Mouse (Mus musculus): Measurements from ENCODE around the gene Recql. TPM values are rescaled to one million over a fixed set of nuclear protein-coding genes. Genes with fewer than 3 reads are reported as not detected.

The Recql gene
- polyA plus RNA-seq, 1 experiment from 2014 or later: 21.9 TPM

DNA sequence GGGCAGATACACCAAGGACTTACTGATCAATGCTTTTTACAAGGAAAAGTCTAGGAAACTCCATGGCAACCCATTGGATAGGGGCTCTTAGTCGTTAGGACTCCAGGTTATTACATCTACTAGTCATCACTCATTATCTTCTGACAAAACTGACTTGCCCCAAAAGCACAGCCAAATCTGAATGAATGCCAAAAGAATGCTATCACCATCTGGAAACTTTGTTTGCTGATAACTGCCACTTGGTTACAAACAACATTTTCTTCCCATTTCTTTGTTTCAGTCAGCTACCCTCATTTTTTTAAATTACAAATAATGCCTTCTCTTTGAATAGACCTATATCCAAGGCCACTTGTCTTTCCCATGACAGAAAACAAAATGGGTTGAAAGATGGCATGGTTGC lies 57.7 kb downstream of the Recql start:
- Histone ChIP-seq H3K27me3 (ENCODE audit: control insufficient read depth, insufficient read depth, low read length) (no peaks in the 10 kb centered on the region), H3K27ac (ENCODE audit: low read depth, low read length) (no peak overlapping the region), H3K4me3 (ENCODE audit: low read depth, low read length) (no peak overlapping the region), H3K4me1 (ENCODE audit: control insufficient read depth, insufficient read depth, low read length) (no peaks in the 10 kb centered on the region), H3K9me3 (replicated peaks; ENCODE audit: control insufficient read depth, low read length) (no peaks in the 10 kb centered on the region), H3K4me2 (no peak overlapping the region), H3K36me3 (ENCODE audit: control insufficient read depth, insufficient read depth, low read length) (no peaks in the 10 kb centered on the region), H3K9ac (ENCODE audit: low read depth, low read length) (no peak overlapping the region)
- no peak for ATAC-seq (replicated peaks; ENCODE audit: insufficient number of reproducible peaks, low FRiP score, low TSS enrichment)
- 67% methylated on average over 1 of the region's 1 CpGs for WGBS (ENCODE audit: insufficient replicate concordance)

- Histone ChIP-seq H3K9me3 (replicated peaks; ENCODE audit: control insufficient read depth, low read length) (no peaks in the 10 kb centered on the region), H3K36me3 (ENCODE audit: control insufficient read depth, insufficient read depth, low read length) (no peaks in the 10 kb centered on the region), H3K9ac (ENCODE audit: low read depth, low read length) (no peak overlapping the region), H3K27ac (ENCODE audit: low read depth, low read length) (no peak overlapping the region), H3K27me3 (ENCODE audit: control insufficient read depth, insufficient read depth, low read length) (no peaks in the 10 kb centered on the region), H3K4me2 (no peak overlapping the region), H3K4me1 (ENCODE audit: control insufficient read depth, insufficient read depth, low read length) (no peaks in the 10 kb centered on the region), H3K4me3 (ENCODE audit: low read depth, low read length) (no peak overlapping the region)
- ATAC-seq (replicated peaks; ENCODE audit: insufficient number of reproducible peaks, low FRiP score, low TSS enrichment): no peak
- 74% methylated on average over 3 of the region's 3 CpGs for WGBS (ENCODE audit: insufficient replicate concordance)
Measured at GRCm38 (mm10) chr6:142326598-142326997, 60.3 kb downstream of the Recql start.

GRCm38 (mm10) chr6:142322881-142323280 lies 64.0 kb downstream of the Recql start, which contains the start of gene Slco1a5:
Slco1a5 (minus strand) TSS chr6:142322981.
- ATAC-seq (replicated peaks; ENCODE audit: insufficient number of reproducible peaks, low FRiP score, low TSS enrichment): no peak
- 30% methylated on average over 4 of the region's 4 CpGs for WGBS (ENCODE audit: insufficient replicate concordance)

GRCm38 (mm10) chr6:142317106-142317505 lies 69.8 kb downstream of the Recql start:
- H3K4me1 ChIP-seq (ENCODE audit: control insufficient read depth, insufficient read depth, low read length): no peaks in the 10 kb centered on the region

More at GRCm38 (mm10) chr6:142322881-142323280, 64.0 kb downstream of the Recql start, which contains the start of gene Slco1a5:
- Histone ChIP-seq H3K27me3 (ENCODE audit: control insufficient read depth, insufficient read depth, low read length) (no peaks in the 10 kb centered on the region), H3K36me3 (ENCODE audit: control insufficient read depth, insufficient read depth, low read length) (no peaks in the 10 kb centered on the region), H3K9ac (ENCODE audit: low read depth, low read length) (no peak within 1 kb of the TSS), H3K27ac (ENCODE audit: low read depth, low read length) (no peak within 1 kb of the TSS), H3K4me3 (ENCODE audit: low read depth, low read length) (no peak within 1 kb of the TSS), H3K4me2 (no peak within 1 kb of the TSS), H3K9me3 (replicated peaks; ENCODE audit: control insufficient read depth, low read length) (no peaks in the 10 kb centered on the region), H3K4me1 (ENCODE audit: control insufficient read depth, insufficient read depth, low read length) (no peaks in the 10 kb centered on the region)

DNA sequence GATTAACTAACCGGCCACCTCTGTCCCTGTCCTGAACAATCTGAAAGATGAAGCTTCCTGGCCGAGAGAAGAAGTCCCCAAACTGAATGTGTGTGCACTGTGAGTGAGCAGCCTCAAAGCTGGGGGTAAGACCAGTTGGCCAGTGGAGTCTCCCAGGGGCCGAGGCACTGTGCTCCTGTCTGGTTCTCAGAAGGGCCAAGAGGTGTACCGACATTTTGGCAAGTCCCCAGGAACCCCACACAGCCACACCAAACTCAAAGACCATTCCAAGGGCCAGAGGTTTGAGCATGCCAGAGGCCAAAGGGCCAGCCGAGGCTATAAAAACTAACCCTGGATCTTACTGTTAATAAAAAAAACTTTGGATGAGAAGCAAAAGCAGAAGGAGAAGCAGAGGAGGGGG lies 72.6 kb downstream of the Recql start:
- no peak for ATAC-seq (replicated peaks; ENCODE audit: insufficient number of reproducible peaks, low FRiP score, low TSS enrichment)
- WGBS (ENCODE audit: insufficient replicate concordance): 75% methylated on average over 5 of the region's 5 CpGs
- H3K4me2 ChIP-seq: no peak overlapping the region

More at GRCm38 (mm10) chr6:142317106-142317505, 69.8 kb downstream of the Recql start:
- no peak for ATAC-seq (replicated peaks; ENCODE audit: insufficient number of reproducible peaks, low FRiP score, low TSS enrichment)
- Histone ChIP-seq H3K27ac (ENCODE audit: low read depth, low read length) (no peak overlapping the region), H3K9ac (ENCODE audit: low read depth, low read length) (no peak overlapping the region), H3K4me2 (no peak overlapping the region), H3K9me3 (replicated peaks; ENCODE audit: control insufficient read depth, low read length) (no peaks in the 10 kb centered on the region), H3K27me3 (ENCODE audit: control insufficient read depth, insufficient read depth, low read length) (no peaks in the 10 kb centered on the region), H3K36me3 (ENCODE audit: control insufficient read depth, insufficient read depth, low read length) (no peaks in the 10 kb centered on the region), H3K4me3 (ENCODE audit: low read depth, low read length) (no peak overlapping the region)

GRCm38 (mm10) chr6:142305076-142305475 lies 81.8 kb downstream of the Recql start:
- no peaks in the 10 kb centered on the region for H3K27me3 ChIP-seq (ENCODE audit: control insufficient read depth, insufficient read depth, low read length)
- no peak overlapping the region for H3K4me2 ChIP-seq
- H3K36me3 ChIP-seq (ENCODE audit: control insufficient read depth, insufficient read depth, low read length): no peaks in the 10 kb centered on the region
- H3K4me1 ChIP-seq (ENCODE audit: control insufficient read depth, insufficient read depth, low read length): no peaks in the 10 kb centered on the region
- H3K4me3 ChIP-seq (ENCODE audit: low read depth, low read length): no peak overlapping the region
- H3K9ac ChIP-seq (ENCODE audit: low read depth, low read length): no peak overlapping the region
- ATAC-seq (replicated peaks; ENCODE audit: insufficient number of reproducible peaks, low FRiP score, low TSS enrichment): no peak
- H3K9me3 ChIP-seq (replicated peaks; ENCODE audit: control insufficient read depth, low read length): no peaks in the 10 kb centered on the region
- H3K27ac ChIP-seq (ENCODE audit: low read depth, low read length): no peak overlapping the region

More for the DNA sequence above, 72.6 kb downstream of the Recql start:
- Histone ChIP-seq H3K27ac (ENCODE audit: low read depth, low read length) (no peak overlapping the region), H3K4me3 (ENCODE audit: low read depth, low read length) (no peak overlapping the region), H3K9me3 (replicated peaks; ENCODE audit: control insufficient read depth, low read length) (no peaks in the 10 kb centered on the region), H3K9ac (ENCODE audit: low read depth, low read length) (no peak overlapping the region), H3K27me3 (ENCODE audit: control insufficient read depth, insufficient read depth, low read length) (no peaks in the 10 kb centered on the region), H3K4me1 (ENCODE audit: control insufficient read depth, insufficient read depth, low read length) (no peaks in the 10 kb centered on the region), H3K36me3 (ENCODE audit: control insufficient read depth, insufficient read depth, low read length) (no peaks in the 10 kb centered on the region)

Other genes with a start within 250 kb of the Recql start
- not detected in 2 replicates for gene Slco1a6, start 178.6 kb downstream of the Recql start, polyA plus RNA-seq (2014; fragmentation: Nextera tagmentation; extraction: Ambion mirVana)
- not detected in 2 replicates for gene Iapp, start 88.7 kb downstream of the Recql start, polyA plus RNA-seq (2014; fragmentation: Nextera tagmentation; extraction: Ambion mirVana)
- gene Slco1a5, start 64.1 kb downstream of the Recql start, polyA plus RNA-seq (2014; fragmentation: Nextera tagmentation; extraction: Ambion mirVana): not detected in 2 replicates
- gene Pyroxd1, start 41.4 kb downstream of the Recql start, polyA plus RNA-seq (2014; fragmentation: Nextera tagmentation; extraction: Ambion mirVana): 13.3 and 15.8 TPM in 2 replicates
- gene Golt1b, start 134 bp upstream of the Recql start, polyA plus RNA-seq (2014; fragmentation: Nextera tagmentation; extraction: Ambion mirVana): 93.5 and 97.9 TPM in 2 replicates
- gene Spx, start 26.4 kb upstream of the Recql start, polyA plus RNA-seq (2014; fragmentation: Nextera tagmentation; extraction: Ambion mirVana): 1.4 TPM in 1 of 2 replicates, not detected in the other
- 0.36 TPM in 1 of 2 replicates, not detected in the other for gene Gys2, start 86.0 kb upstream of the Recql start, polyA plus RNA-seq (2014; fragmentation: Nextera tagmentation; extraction: Ambion mirVana)
- 651 and 686 TPM in 2 replicates for gene Ldhb, start 120.9 kb upstream of the Recql start, polyA plus RNA-seq (2014; fragmentation: Nextera tagmentation; extraction: Ambion mirVana)
- 2.2 and 3.0 TPM in 2 replicates for gene Kcnj8, start 184.5 kb upstream of the Recql start, polyA plus RNA-seq (2014; fragmentation: Nextera tagmentation; extraction: Ambion mirVana)

Measured in heart, embryonic 11.5 days (tissue).